Mouse (Mus musculus): ENCODE results near the gene Plcg1. TPM values are rescaled to one million over a fixed set of nuclear protein-coding genes. Genes with fewer than 3 reads are reported as not detected.
A peak's percentile ranks its signal among the peaks of the same experiment; 100 is the strongest.

The Plcg1 gene
- polyA plus RNA-seq, 1 experiment from 2014 or later, result 10.9 TPM

DNA sequence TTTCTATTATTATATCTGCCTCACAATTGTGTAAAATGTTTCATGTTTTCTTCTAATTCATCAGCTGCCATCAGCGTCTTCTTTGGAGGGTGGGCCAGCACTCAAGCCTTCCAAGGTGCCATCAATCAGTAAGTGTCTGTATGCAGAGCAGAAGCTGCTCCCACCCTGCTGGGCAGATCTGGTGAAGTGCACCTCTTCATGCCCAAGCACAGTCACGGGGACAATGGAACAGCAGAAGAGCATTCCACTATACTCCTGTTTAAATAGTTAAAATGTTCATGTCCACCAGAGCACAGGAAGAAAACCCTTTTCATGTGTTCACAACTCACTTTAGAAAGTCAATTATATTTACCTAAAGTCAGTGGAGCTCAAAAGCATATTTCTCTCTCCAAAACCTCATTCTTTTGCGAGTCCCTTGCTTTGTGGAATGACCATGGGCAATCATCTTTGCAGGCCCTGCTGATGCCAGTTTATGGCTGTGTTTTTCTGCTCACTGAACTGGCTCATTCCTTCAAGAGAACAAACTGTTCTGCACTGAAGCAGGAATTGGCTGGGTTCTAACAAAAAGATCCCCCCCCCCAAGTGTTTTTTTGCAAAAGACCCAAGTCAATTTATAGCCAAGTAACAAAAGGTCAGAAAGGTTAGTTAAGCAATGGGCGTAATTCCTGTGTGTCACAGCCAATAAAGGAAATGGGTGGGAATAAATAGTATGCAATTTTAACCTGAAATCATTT, 73.9 kb downstream of the Plcg1 start:
- H3K36me3 ChIP-seq (ENCODE audit: control insufficient read depth, insufficient read depth), result no peaks in the 10 kb centered on the region
- 0 out of 2 replicates have a peak, but pooled peaks cover 3% of the 10 kb centered on the region for H3K4me1 ChIP-seq (replicated peaks; ENCODE audit: control insufficient read depth, insufficient read depth, low read length)
- no peak overlapping the region for H3K4me3 ChIP-seq (ENCODE audit: low read depth, low read length)
- no peak overlapping the region for H3K4me2 ChIP-seq (replicated peaks; ENCODE audit: low read depth)
- H3K27ac ChIP-seq (ENCODE audit: low read depth, low read length), result peak overlapping the region; percentile 41; the same call in 1 of the 2 replicates
- WGBS, result 53% methylated on average over 4 of the region's 4 CpGs
- no peak for TF ChIP-seq CTCF (IDR thresholded peaks at IDR 0.05; ENCODE audit: low read depth)
- H3K9ac ChIP-seq (ENCODE audit: low read depth, low read length), result no peak overlapping the region
- ATAC-seq, result no peak
- H3K9me3 ChIP-seq (ENCODE audit: control insufficient read depth), result no peaks in the 10 kb centered on the region
- H3K27me3 ChIP-seq (replicated peaks; ENCODE audit: control insufficient read depth, insufficient read depth, low read length), result no peaks in the 10 kb centered on the region

GRCm38 (mm10) chr2:160806091-160806521, 75.0 kb downstream of the Plcg1 start:
- H3K9me3 ChIP-seq (ENCODE audit: control insufficient read depth), result no peaks in the 10 kb centered on the region

DNA sequence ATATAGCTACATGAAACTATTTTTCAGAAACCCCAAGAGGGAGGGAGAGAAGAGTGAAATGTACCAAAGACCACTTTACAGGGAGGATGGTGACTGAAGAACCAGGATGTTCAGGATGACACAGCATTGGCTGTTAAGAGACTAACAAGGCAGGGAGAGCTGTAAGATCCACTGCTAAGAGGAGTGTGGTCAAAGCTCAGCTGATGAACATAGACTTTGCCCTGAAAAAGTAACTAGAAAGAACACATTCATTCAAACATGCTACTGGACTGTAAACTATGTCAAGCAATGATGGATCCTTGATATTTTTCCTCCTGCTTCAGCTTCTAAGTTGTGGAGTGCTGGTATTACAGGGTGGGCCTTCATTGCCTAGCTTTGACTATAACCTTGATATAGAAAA, 79.3 kb downstream of the Plcg1 start:
- Histone ChIP-seq H3K4me3 (ENCODE audit: low read depth, low read length) (no peak overlapping the region), H3K9ac (ENCODE audit: low read depth, low read length) (no peak overlapping the region), H3K4me1 (replicated peaks; ENCODE audit: control insufficient read depth, insufficient read depth, low read length) (no peaks in the 10 kb centered on the region), H3K4me2 (replicated peaks; ENCODE audit: low read depth) (no peak overlapping the region), H3K36me3 (ENCODE audit: control insufficient read depth, insufficient read depth) (no peaks in the 10 kb centered on the region), H3K27ac (ENCODE audit: low read depth, low read length) (no peak overlapping the region), H3K9me3 (ENCODE audit: control insufficient read depth) (no peaks in the 10 kb centered on the region), H3K27me3 (replicated peaks; ENCODE audit: control insufficient read depth, insufficient read depth, low read length) (no peaks in the 10 kb centered on the region)
- ATAC-seq, result no peak
- TF ChIP-seq CTCF (IDR thresholded peaks at IDR 0.05; ENCODE audit: low read depth), result no peak

More at GRCm38 (mm10) chr2:160806091-160806521, 75.0 kb downstream of the Plcg1 start:
- Histone ChIP-seq H3K27me3 (replicated peaks; ENCODE audit: control insufficient read depth, insufficient read depth, low read length) (no peaks in the 10 kb centered on the region), H3K36me3 (ENCODE audit: control insufficient read depth, insufficient read depth) (no peaks in the 10 kb centered on the region), H3K4me3 (ENCODE audit: low read depth, low read length) (no peak overlapping the region), H3K4me2 (replicated peaks; ENCODE audit: low read depth) (no peak overlapping the region), H3K9ac (ENCODE audit: low read depth, low read length) (no peak overlapping the region), H3K4me1 (replicated peaks; ENCODE audit: control insufficient read depth, insufficient read depth, low read length) (0 out of 2 replicates have a peak, but pooled peaks cover 3% of the 10 kb centered on the region), H3K27ac (ENCODE audit: low read depth, low read length) (no peak overlapping the region)
- TF ChIP-seq CTCF (IDR thresholded peaks at IDR 0.05; ENCODE audit: low read depth), result no peak
- 57% methylated on average over 3 of the region's 3 CpGs for WGBS
- no peak for ATAC-seq

GRCm38 (mm10) chr2:160810802-160811201, 79.7 kb downstream of the Plcg1 start:
- Histone ChIP-seq H3K27ac (ENCODE audit: low read depth, low read length) (no peak overlapping the region), H3K9ac (ENCODE audit: low read depth, low read length) (no peak overlapping the region), H3K4me3 (ENCODE audit: low read depth, low read length) (no peak overlapping the region), H3K27me3 (replicated peaks; ENCODE audit: control insufficient read depth, insufficient read depth, low read length) (no peaks in the 10 kb centered on the region), H3K9me3 (ENCODE audit: control insufficient read depth) (no peaks in the 10 kb centered on the region), H3K4me1 (replicated peaks; ENCODE audit: control insufficient read depth, insufficient read depth, low read length) (no peaks in the 10 kb centered on the region), H3K36me3 (ENCODE audit: control insufficient read depth, insufficient read depth) (no peaks in the 10 kb centered on the region), H3K4me2 (replicated peaks; ENCODE audit: low read depth) (no peak overlapping the region)
- TF ChIP-seq CTCF (IDR thresholded peaks at IDR 0.05; ENCODE audit: low read depth), result no peak
- ATAC-seq, result no peak
- WGBS, result 56% methylated on average over 1 of the region's 1 CpGs

Other genes with a start within 250 kb of the Plcg1 start
- gene Top1, start 85.4 kb upstream of the Plcg1 start, polyA plus RNA-seq (2015; fragmentation: Nextera tagmentation; extraction: Ambion mirVana), result 32.7 and 39.2 TPM in 2 replicates
- 3.5 and 4.4 TPM in 2 replicates for gene Zhx3, start 141.7 kb downstream of the Plcg1 start, polyA plus RNA-seq (2015; fragmentation: Nextera tagmentation; extraction: Ambion mirVana)
- gene Lpin3, start 149.4 kb downstream of the Plcg1 start, polyA plus RNA-seq (2015; fragmentation: Nextera tagmentation; extraction: Ambion mirVana), result 16.5 and 19.4 TPM in 2 replicates
- 7.6 and 8.6 TPM in 2 replicates for gene Emilin3, start 181.0 kb downstream of the Plcg1 start, polyA plus RNA-seq (2015; fragmentation: Nextera tagmentation; extraction: Ambion mirVana)